Mouse (Mus musculus) kidney, postnatal 0 days (tissue): Measurements from ENCODE around the gene Msmb. TPM values are rescaled to one million over a fixed set of nuclear protein-coding genes. Genes with fewer than 3 reads are reported as not detected.
"Not testable (repeated sequence)": the region's sequence is repeated elsewhere in the genome, so short reads cannot be mapped to it uniquely, and the experiment has no call there.

Source experiments
- ATAC-seq: fragments of 200-750 bp; cut with Nextera tagmentation; replicated peaks from 2 replicates; pipeline ENCODE4 v1.8.0; 2017; ENCODE audit warnings: low read depth, moderate number of reproducible peaks, moderate TSS enrichment, moderate library complexity; ENCODE audit not compliant: low FRiP score
- DNase-seq: peaks from one replicate; pipeline ENCODE4 v3.0.0-alpha.2; 2016; ENCODE audit warnings: low spot score
- H3K27ac ChIP-seq: fragments of 300-500 bp; sonication (generic); 2 replicates; pipeline ENCODE4 v1.5.1; 2014; ENCODE audit warnings: mild to moderate bottlenecking
- H3K27me3 ChIP-seq: fragments of 300-500 bp; sonication (generic); 2 replicates; pipeline ENCODE4 v1.6.1; 2014; ENCODE audit warnings: low read length, mixed read lengths; ENCODE audit not compliant: insufficient read depth
- H3K36me3 ChIP-seq: fragments of 300-500 bp; sonication (generic); 2 replicates; pipeline ENCODE4 v1.6.1; 2014; ENCODE audit warnings: low read length, mixed read lengths; ENCODE audit not compliant: insufficient read depth
- H3K4me1 ChIP-seq: fragments of 300-500 bp; sonication (generic); replicated peaks from 2 replicates; pipeline ENCODE4 v1.6.1; 2014; ENCODE audit warnings: antibody characterized with exemption, low read length, mixed read lengths; ENCODE audit not compliant: insufficient read depth
- H3K4me2 ChIP-seq: fragments of 300-500 bp; sonication (generic); 2 replicates; pipeline ENCODE4 v1.6.1; 2014; ENCODE audit warnings: mild to moderate bottlenecking, low read length, moderate library complexity, mixed read lengths
- H3K4me3 ChIP-seq: fragments of 300-500 bp; sonication (generic); replicated peaks from 2 replicates; pipeline ENCODE4 v1.5.1; 2014; ENCODE audit warnings: low read depth, low read length
- H3K9ac ChIP-seq: fragments of 300-500 bp; sonication (generic); 2 replicates; pipeline ENCODE4 v1.6.1; 2014; ENCODE audit warnings: low read depth, low read length
- H3K9me3 ChIP-seq: fragments of 300-500 bp; sonication (generic); replicated peaks from 2 replicates; pipeline ENCODE4 v1.6.1; 2016; ENCODE audit warnings: low read length, inconsistent platforms, mixed read lengths
- CTCF ChIP-seq: IDR thresholded peaks from 2 replicates; pipeline ENCODE4 v1.5.1; 2016; ENCODE audit warnings: antibody characterized with exemption, low read depth, mild to moderate bottlenecking, moderate library complexity
- WGBS: fragments of 180-500 bp; shearing (Covaris S2); extraction: QIAGEN DNeasy Blood & Tissue Kit; methylation state at CpG from one replicate; pipeline ENCODE4 v1.1.7; 2014; 5-methylcytosine and 5-hydroxymethylcytosine counted together
- polyA plus RNA-seq: library from polyadenylated mRNA; unstranded; fragments of >200 nt; fragmentation: Nextera tagmentation; extraction: Ambion mirVana; gene quantifications from 2 replicates; pipeline ENCODE4 v1.2.1, GENCODE M21; 2015

Gene Msmb
- polyA plus RNA-seq, 1 experiment from 2014 or later: not detected

DNA sequence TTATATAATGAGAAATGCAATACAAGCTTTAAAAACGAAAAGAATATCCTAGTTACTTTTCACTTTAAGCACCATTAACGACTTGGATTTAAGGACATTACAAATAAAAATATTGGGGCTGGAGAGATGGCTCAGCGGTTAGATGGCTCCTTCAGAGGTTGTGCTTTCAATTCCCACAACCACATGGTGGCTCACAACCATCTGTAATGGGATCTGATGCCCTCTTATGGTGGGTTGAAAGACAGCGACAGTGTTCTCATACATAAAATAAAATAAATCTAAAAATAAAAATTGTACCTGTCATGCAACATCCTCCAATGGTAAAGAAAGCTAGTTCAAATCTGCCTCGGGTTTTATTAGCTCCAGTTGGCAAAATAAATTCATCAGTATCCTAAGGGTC is 51.7 kb downstream of the Msmb start:
- H3K4me2 ChIP-seq, H3K4me1 ChIP-seq, H3K27ac ChIP-seq, H3K4me3 ChIP-seq, DNase-seq, H3K27me3 ChIP-seq, ATAC-seq, H3K9me3 ChIP-seq, H3K9ac ChIP-seq: not testable (repeated sequence)
- TF ChIP-seq CTCF: peak; percentile 41; the same call in 1 of the 2 replicates
- H3K36me3 ChIP-seq: peaks cover 32% of the 10 kb centered on the region
- 76% methylated on average over 5 of the region's 5 CpGs for WGBS

DNA sequence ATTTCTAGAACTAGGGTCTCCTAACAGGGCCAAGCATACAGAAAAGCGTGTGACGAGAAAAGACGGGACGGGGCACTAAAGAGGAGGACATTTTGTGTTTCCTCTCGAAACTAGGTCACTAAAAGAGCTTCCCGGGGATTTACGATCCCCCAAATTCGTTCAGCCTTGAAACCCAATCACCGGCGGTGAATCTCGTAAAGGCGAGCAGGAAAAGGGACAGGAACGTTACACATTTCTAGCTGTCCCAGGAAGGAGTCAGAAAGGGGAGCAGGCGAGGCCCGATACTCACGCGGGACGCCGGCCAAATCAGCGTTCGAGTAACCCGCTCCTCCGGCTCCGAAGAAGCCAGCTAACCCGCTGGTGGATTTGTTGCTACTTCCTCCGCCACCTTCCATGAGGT is 59.5 kb downstream of the Msmb start:
- no peak for TF ChIP-seq CTCF
- peak; percentile 43 for DNase-seq
- peak overlapping the region; percentile 62 for H3K4me2 ChIP-seq
- under 1% methylated on average over 25 of the region's 26 CpGs for WGBS
- no peaks in the 10 kb centered on the region for H3K9me3 ChIP-seq
- H3K27me3 ChIP-seq: no peaks in the 10 kb centered on the region
- peak; percentile 26; the same call in 1 of the 2 replicates for ATAC-seq
- H3K27ac ChIP-seq: peak overlapping the region; percentile 78
- peaks cover 19% of the 10 kb centered on the region for H3K4me1 ChIP-seq
- peak overlapping the region; percentile 66 for H3K9ac ChIP-seq
- H3K36me3 ChIP-seq: peaks cover 9% of the 10 kb centered on the region
- peak overlapping the region; percentile 99 for H3K4me3 ChIP-seq

- no peaks in the 10 kb centered on the region for H3K27me3 ChIP-seq
- peaks cover 7% of the 10 kb centered on the region for H3K36me3 ChIP-seq
- peak; percentile 93 for DNase-seq
- H3K4me1 ChIP-seq: peaks cover 19% of the 10 kb centered on the region
- H3K27ac ChIP-seq: peak within 1 kb of the TSS; percentile 78
- no peak for TF ChIP-seq CTCF
- ATAC-seq: peak; percentile 92
- WGBS: under 1% methylated on average over 57 of the region's 77 CpGs
- H3K9me3 ChIP-seq: no peaks in the 10 kb centered on the region
- peak within 1 kb of the TSS; percentile 96 for H3K9ac ChIP-seq
- H3K4me2 ChIP-seq: peak within 1 kb of the TSS; percentile 84
- peak within 1 kb of the TSS; percentile 99 for H3K4me3 ChIP-seq
These were observed 60.1 kb downstream of the Msmb start, which contains the start of the genes Timm23 and Parg for GRCm38 (mm10) chr14:32201791-32202451. Gene Timm23 (minus strand): TSS chr14:32201898. Gene Parg (plus strand): TSS chr14:32201949.

Other genes starting within 250 kb of the Msmb start
- 0.28 and 0.34 TPM in 2 replicates for gene Galnt15, start 113.0 kb upstream of the Msmb start, polyA plus RNA-seq
- gene Oxnad1, start 56.6 kb upstream of the Msmb start, polyA plus RNA-seq: 30.3 and 31.6 TPM in 2 replicates
- 109 and 116 TPM in 2 replicates for gene Dph3, start 56.3 kb upstream of the Msmb start, polyA plus RNA-seq
- gene Ncoa4, start 17.8 kb downstream of the Msmb start, polyA plus RNA-seq: 97.2 and 99.1 TPM in 2 replicates
- 305 and 316 TPM in 2 replicates for gene Timm23, start 59.9 kb downstream of the Msmb start, polyA plus RNA-seq
- 33.3 and 34.8 TPM in 2 replicates for gene Parg, start 59.9 kb downstream of the Msmb start, polyA plus RNA-seq
- gene Ogdhl, start 180.0 kb downstream of the Msmb start, polyA plus RNA-seq: 6.7 and 6.8 TPM in 2 replicates
- not detected in 2 replicates for gene 1700024G13Rik, start 246.4 kb downstream of the Msmb start, polyA plus RNA-seq